Mouse (Mus musculus) spleen, adult 12 weeks (tissue): ENCODE data around the gene Itih1.

Experiments
- DNase-seq: peaks from one replicate; pipeline ENCODE4 v3.0.0; 2022; ENCODE audit warnings: low spot score

Gene Itih1

GRCm38 (mm10) chr14:30904307-30904706, 38.8 kb downstream of the Itih1 start:
- no peak for DNase-seq

- no peak for DNase-seq
Observed at GRCm38 (mm10) chr14:30903036-30903435, 40.1 kb downstream of the Itih1 start.

GRCm38 (mm10) chr14:30902628-30903027, 40.5 kb downstream of the Itih1 start:
- DNase-seq = no peak

GRCm38 (mm10) chr14:30899972-30900371, 43.1 kb downstream of the Itih1 start:
- DNase-seq = no peak

- DNase-seq = no peak
Observed at GRCm38 (mm10) chr14:30888271-30888732, 54.8 kb downstream of the Itih1 start.

GRCm38 (mm10) chr14:30886204-30886603, 56.9 kb downstream of the Itih1 start, which contains the start of gene Itih4:
Itih4 (plus strand) TSS chr14:30886476.
- DNase-seq = no peak

GRCm38 (mm10) chr14:30885298-30885697, 57.8 kb downstream of the Itih1 start:
- DNase-seq = no peak

- DNase-seq = no peak
Observed at GRCm38 (mm10) chr14:30881718-30882108, 61.4 kb downstream of the Itih1 start.

GRCm38 (mm10) chr14:30880811-30881717, 62.0 kb downstream of the Itih1 start:
- DNase-seq = no peak

GRCm38 (mm10) chr14:30880251-30880650, 62.8 kb downstream of the Itih1 start:
- no peak for DNase-seq

- no peak for DNase-seq
Observed at GRCm38 (mm10) chr14:30879794-30880193, 63.3 kb downstream of the Itih1 start.
